Mouse (Mus musculus): ENCODE results near the gene Ucma. TPM values are rescaled to one million over a fixed set of nuclear protein-coding genes. Genes with fewer than 3 reads are reported as not detected.

Ucma gene
- polyA plus RNA-seq, 1 experiment from 2014 or later = not detected

DNA sequence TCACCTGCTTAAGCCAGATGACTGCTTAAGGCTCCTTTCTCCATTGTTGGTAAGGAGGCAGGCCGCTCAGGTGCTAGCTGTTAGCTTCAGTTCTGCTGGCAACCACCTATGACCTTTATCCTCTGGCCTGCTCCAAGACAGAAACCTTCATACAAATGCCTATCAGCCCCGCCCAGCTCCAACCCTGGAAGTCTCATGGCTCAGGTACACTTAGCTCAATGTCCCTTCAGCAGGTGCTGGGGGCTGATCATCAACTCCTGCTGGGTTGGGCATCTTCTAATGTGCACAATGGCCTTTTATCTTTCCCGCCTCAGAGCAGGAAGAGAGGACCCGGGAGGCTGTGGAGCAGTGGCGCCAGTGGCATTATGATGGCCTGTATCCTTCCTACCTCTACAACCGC lies 9.1 kb downstream of the Ucma start:
- no peak for DNase-seq (ENCODE audit: low spot score)
- WGBS = 80% methylated on average over 6 of the region's 6 CpGs
- Histone ChIP-seq H3K27ac (no peak overlapping the region), H3K9me3 (no peaks in the 10 kb centered on the region), H3K4me1 (replicated peaks) (no peaks in the 10 kb centered on the region), H3K4me3 (no peak overlapping the region), H3K36me3 (peaks cover 5% of the 10 kb centered on the region), H3K27me3 (ENCODE audit: insufficient read depth, poor library complexity, severe bottlenecking) (no peaks in the 10 kb centered on the region)

DNA sequence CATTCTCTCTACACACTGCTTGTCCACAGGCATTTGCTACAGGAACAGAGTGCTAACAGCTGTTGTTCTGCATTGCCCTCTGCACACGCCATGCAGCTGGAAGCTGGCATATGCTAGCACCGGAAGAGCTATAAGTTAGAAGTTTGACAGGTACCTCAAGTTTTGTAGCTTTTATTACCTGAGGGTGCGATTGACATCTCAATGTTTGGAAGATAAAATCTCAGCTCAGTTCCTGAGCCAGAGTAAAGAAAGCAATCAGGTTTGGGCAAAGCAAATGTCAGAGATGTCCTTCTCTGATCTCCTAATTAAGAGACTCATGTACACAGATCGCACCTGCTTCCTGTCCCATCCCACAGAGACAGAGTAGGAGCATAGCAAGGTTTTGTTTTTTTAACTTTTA lies 10.9 kb downstream of the Ucma start:
- Histone ChIP-seq H3K4me1 (replicated peaks) (no peaks in the 10 kb centered on the region), H3K36me3 (peaks cover 21% of the 10 kb centered on the region), H3K27ac (no peak overlapping the region), H3K9me3 (no peaks in the 10 kb centered on the region), H3K4me3 (no peak overlapping the region), H3K27me3 (ENCODE audit: insufficient read depth, poor library complexity, severe bottlenecking) (no peaks in the 10 kb centered on the region)
- no peak for DNase-seq (ENCODE audit: low spot score)
- 92% methylated on average over 4 of the region's 4 CpGs for WGBS

DNA sequence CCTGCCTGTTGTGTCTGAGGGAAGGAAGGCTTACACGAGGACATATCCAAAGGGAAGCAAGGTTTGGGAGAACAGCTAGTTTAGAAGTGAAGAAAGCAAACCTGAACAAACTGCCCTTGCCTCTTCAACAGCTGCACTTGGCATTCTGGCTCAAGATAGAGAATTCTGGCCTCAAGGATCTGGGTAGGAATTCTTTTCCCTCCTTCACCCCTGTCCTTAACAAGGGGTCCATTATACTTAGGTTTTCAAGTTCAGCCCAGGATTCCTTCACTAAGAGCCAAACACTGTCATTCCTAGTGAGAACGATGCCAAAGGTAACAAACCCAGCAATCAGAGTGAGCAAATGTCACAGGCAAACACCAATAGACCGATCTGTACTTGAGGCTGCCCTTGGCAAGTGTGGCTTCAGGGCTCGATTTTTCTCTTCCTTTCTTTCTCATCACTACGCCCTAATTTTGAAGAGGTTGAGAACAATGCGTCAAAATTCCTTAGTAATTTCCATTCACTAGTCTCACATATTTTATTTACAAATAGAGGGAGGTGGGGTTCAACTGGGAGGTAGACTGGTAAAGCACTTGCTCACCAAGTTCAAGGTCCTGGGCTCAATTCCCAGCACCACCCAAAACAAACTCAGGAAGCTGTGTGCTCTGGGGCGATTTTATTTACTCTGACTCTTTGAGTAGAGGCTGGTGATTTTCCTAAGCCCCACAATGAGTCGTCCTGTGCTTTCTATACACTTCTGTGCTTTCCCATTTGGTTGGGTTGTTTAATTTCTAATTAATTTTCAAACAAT lies 11.7 kb downstream of the Ucma start:
- no peaks in the 10 kb centered on the region for H3K27me3 ChIP-seq (ENCODE audit: insufficient read depth, poor library complexity, severe bottlenecking)
- peaks cover 29% of the 10 kb centered on the region for H3K36me3 ChIP-seq
- H3K4me1 ChIP-seq (replicated peaks) = no peaks in the 10 kb centered on the region
- no peak overlapping the region for H3K4me3 ChIP-seq
- H3K9me3 ChIP-seq = no peaks in the 10 kb centered on the region
- H3K27ac ChIP-seq = no peak overlapping the region
- 86% methylated on average over 8 of the region's 8 CpGs for WGBS
- no peak for DNase-seq (ENCODE audit: low spot score)

DNA sequence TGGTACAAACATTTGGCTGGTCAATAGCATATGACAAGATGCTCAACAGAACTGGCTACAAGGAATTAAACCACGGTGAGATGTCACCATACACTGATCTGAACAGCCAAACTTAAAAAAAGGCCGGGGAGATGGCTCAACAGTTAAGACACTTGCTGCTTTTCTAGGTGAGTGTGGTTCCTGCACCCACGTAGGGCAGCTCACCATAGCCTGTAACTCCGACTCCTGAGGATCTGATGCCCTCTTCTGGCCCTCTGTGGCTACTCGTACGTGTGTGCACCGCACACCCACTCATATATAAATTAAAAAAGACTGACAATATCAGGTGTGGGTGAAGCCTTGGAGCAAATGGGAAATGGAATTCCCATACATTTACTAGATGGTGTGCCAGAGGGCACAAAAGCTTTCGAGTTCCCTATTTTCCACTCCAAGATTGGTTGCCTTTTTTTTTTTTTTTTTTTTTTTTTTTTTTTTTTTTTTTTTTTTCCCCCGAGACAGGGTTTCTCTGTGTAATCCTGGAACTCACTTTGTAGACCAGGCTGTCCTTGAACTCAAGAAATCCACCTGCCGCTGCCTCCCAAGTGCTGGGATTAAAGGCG lies 13.0 kb downstream of the Ucma start:
- Histone ChIP-seq H3K36me3 (peaks cover 43% of the 10 kb centered on the region), H3K27me3 (ENCODE audit: insufficient read depth, poor library complexity, severe bottlenecking) (no peaks in the 10 kb centered on the region), H3K4me3 (no peak overlapping the region), H3K9me3 (no peaks in the 10 kb centered on the region), H3K27ac (no peak overlapping the region), H3K4me1 (replicated peaks) (no peaks in the 10 kb centered on the region)
- WGBS = 78% methylated on average over 11 of the region's 11 CpGs
- DNase-seq (ENCODE audit: low spot score) = no peak

DNA sequence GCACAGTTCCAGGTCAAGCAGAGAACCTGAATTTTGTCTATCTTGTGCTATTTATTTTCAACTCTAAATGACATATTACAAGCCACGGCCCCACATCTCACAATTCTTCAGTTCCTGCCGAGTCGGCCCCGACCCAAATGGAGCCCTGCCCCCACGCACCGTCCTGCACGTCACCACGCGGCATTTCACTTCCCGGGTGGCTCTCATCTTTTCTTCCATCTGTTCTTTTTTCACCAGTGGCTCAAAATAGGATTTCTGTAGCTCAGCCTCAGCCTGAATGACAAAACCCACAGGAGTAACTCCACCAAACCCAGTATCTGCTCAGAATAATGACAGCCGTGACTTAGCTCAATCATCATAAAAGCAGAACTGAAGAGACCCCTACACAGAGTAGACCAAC lies 17.7 kb downstream of the Ucma start:
- Histone ChIP-seq H3K4me1 (replicated peaks) (no peaks in the 10 kb centered on the region), H3K4me3 (no peak overlapping the region), H3K36me3 (peaks cover 88% of the 10 kb centered on the region), H3K27me3 (ENCODE audit: insufficient read depth, poor library complexity, severe bottlenecking) (no peaks in the 10 kb centered on the region), H3K27ac (no peak overlapping the region), H3K9me3 (no peaks in the 10 kb centered on the region)
- WGBS = 94% methylated on average over 11 of the region's 11 CpGs
- no peak for DNase-seq (ENCODE audit: low spot score)

DNA sequence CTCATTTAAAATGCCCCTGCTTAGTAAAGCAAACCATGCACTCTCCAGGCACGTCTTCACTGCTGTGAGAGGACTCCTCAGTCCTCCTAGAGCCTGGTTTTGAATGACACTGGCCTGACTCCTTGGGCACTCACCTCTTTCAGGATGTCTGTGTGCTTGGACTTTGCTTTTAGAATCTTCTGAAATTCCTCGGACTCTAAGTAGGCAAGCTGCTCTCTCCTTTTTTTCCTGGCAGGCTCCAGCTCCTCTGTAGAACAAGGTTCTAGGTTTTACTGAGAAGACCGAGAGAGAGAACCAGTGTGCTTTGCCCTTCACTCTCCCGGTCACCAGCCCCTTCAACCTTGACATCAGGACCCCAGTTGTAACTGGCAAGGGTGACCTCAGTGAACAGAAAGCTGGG lies 18.5 kb downstream of the Ucma start:
- H3K4me3 ChIP-seq = no peak overlapping the region
- no peaks in the 10 kb centered on the region for H3K4me1 ChIP-seq (replicated peaks)
- no peak for DNase-seq (ENCODE audit: low spot score)
- 93% methylated on average over 4 of the region's 4 CpGs for WGBS
- H3K27me3 ChIP-seq (ENCODE audit: insufficient read depth, poor library complexity, severe bottlenecking) = no peaks in the 10 kb centered on the region
- H3K36me3 ChIP-seq = peaks cover 96% of the 10 kb centered on the region
- H3K9me3 ChIP-seq = no peaks in the 10 kb centered on the region
- no peak overlapping the region for H3K27ac ChIP-seq

DNA sequence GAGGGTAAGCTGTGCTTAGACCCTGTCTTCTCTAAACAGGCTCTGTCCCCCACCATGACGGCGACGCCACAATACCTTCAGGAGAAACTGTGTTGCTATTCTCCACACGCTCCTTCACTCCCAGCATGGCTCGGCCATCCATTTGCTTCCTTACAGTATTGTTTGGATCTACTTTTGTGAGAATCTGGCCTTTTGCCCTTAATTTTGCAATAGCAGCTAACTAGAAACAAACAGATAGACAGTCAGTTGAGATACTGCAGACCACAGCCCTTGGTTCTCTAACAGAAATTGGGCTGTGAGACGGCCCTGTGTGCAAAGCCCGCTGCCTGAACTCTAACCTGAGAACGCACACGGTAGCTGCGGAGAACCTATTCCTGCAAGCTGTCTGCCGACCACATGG lies 19.7 kb downstream of the Ucma start:
- Histone ChIP-seq H3K27ac (no peak overlapping the region), H3K9me3 (no peaks in the 10 kb centered on the region), H3K36me3 (peaks cover 97% of the 10 kb centered on the region), H3K4me1 (replicated peaks) (no peaks in the 10 kb centered on the region), H3K4me3 (no peak overlapping the region), H3K27me3 (ENCODE audit: insufficient read depth, poor library complexity, severe bottlenecking) (no peaks in the 10 kb centered on the region)
- DNase-seq (ENCODE audit: low spot score) = no peak
- 94% methylated on average over 11 of the region's 11 CpGs for whole genome bisulfite sequencing

DNA sequence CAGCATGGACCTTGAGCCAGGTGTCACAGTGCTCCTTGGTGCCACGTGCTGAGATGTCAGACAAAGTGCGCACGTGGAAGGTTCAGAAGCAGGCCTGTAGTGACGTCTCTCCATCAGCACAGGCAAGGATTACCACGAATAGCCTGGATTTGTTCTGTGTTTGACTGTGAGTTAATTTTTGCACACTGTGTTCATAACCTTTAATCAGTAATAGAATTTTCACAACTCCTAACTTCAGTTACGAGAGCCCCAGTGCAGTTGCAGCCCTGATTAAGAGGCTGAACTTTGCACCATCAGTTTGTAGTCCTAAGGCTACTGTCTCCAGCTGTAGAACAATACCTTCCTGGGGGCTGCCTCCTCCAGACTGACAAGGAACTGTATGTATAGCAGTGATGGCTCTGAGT lies 20.5 kb downstream of the Ucma start:
- Histone ChIP-seq H3K4me1 (replicated peaks) (no peaks in the 10 kb centered on the region), H3K36me3 (peaks cover 97% of the 10 kb centered on the region)
- 95% methylated on average over 6 of the region's 6 CpGs for WGBS

DNA sequence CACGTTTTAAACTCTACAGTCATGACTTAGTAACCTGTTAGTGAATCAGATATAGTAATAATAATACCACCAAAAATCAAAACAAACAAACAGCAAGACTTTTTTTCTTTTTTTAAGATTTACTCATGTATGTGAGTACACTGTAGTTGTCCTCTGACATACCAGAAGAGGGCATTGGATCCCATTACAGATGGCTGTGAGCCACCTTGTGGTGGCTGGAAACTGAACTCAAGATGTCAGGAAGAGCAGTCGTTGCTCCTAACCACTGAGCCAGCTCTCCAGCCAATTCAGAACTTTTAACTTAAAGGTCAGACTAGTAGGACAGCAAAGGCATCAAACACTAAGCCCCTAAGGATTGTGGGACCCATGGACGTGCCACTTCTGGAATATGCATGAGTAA lies 23.0 kb downstream of the Ucma start:
- Histone ChIP-seq H3K27ac (no peak overlapping the region), H3K9me3 (no peaks in the 10 kb centered on the region), H3K27me3 (ENCODE audit: insufficient read depth, poor library complexity, severe bottlenecking) (no peaks in the 10 kb centered on the region), H3K36me3 (peaks cover 98% of the 10 kb centered on the region), H3K4me3 (no peak overlapping the region), H3K4me1 (replicated peaks) (no peaks in the 10 kb centered on the region)
- WGBS = 83% methylated on average over 3 of the region's 3 CpGs
- no peak for DNase-seq (ENCODE audit: low spot score)

More for the DNA sequence above, 20.5 kb downstream of the Ucma start:
- Histone ChIP-seq H3K27me3 (ENCODE audit: insufficient read depth, poor library complexity, severe bottlenecking) (no peaks in the 10 kb centered on the region), H3K27ac (no peak overlapping the region), H3K4me3 (no peak overlapping the region), H3K9me3 (no peaks in the 10 kb centered on the region)
- DNase-seq (ENCODE audit: low spot score) = no peak

DNA sequence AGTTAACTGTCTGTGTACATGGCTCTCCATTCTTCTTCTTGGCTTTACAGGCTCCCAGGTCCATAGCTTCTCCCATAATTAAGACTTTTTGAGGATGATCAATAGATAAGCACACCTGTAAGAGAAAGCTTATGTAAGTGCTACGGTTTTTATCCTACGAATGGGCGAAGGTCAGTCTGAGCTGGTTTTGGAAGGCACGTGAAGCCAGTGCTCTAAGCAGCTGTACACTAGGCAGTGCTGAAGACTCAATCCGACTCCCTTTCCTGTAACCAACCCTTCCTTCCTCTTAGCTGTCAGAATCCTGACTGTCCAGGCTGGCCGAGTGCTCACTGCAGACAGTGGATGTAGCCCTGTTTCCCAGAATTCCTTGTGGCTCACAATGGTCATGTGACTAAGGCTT lies 25.3 kb downstream of the Ucma start:
- H3K9me3 ChIP-seq = no peaks in the 10 kb centered on the region
- 93% methylated on average over 6 of the region's 6 CpGs for WGBS
- no peak overlapping the region for H3K27ac ChIP-seq
- peaks cover 97% of the 10 kb centered on the region for H3K36me3 ChIP-seq
- no peak overlapping the region for H3K4me3 ChIP-seq
- H3K4me1 ChIP-seq (replicated peaks) = no peaks in the 10 kb centered on the region
- no peak for DNase-seq (ENCODE audit: low spot score)
- H3K27me3 ChIP-seq (ENCODE audit: insufficient read depth, poor library complexity, severe bottlenecking) = no peaks in the 10 kb centered on the region

DNA sequence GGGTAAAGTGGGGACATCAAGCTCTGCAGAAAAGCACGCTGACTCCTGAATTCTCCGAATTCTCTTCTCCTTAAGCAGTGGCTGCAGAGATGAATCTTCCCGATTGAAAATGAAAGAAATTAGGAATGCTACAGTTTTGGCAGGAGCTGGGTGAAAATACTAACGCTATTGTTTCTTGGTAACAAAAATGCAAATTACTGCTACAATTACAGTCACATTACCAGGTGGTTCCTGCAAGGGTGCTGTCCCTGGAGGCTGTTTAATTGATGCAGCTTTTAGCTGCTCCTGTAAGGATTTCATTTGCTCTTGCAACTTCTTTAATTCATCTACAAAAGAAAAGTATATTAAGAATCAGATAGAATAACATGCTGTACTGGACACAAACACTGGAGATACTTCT lies 31.2 kb downstream of the Ucma start:
- WGBS = 96% methylated on average over 4 of the region's 4 CpGs
- Histone ChIP-seq H3K36me3 (peaks cover 84% of the 10 kb centered on the region), H3K9me3 (no peaks in the 10 kb centered on the region), H3K4me1 (replicated peaks) (peaks cover 8% of the 10 kb centered on the region), H3K27me3 (ENCODE audit: insufficient read depth, poor library complexity, severe bottlenecking) (no peaks in the 10 kb centered on the region), H3K27ac (no peak overlapping the region), H3K4me3 (no peak overlapping the region)
- no peak for DNase-seq (ENCODE audit: low spot score)

DNA sequence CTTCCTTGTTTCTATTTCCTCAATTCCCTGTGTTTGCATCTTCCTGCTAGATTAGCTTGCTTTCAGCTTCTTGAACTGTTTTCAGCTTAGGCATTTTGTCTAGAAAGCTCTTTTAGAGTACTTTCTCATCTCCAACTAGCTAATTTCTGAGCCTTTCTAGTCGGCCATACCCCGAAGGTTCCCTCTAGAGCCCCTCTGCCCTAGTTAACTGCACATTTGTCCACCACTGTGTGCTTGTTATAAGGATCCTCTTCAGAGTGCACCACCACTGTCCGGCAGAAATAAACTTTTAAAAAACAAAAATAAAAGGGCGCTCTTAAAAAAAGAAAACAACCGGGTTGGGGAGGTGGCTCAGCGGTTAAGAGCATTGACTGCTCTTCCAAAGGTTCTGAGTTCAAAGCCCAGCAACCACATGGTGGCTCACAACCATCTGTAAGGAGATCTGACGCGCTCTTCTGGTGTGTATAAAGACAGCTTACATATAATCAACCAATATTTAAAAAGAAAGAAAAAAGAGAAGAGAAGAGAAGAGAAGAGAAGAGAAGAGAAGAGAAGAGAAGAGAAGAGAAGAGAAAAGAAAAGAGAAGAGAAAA lies 36.1 kb downstream of the Ucma start:
- Histone ChIP-seq H3K27ac (peak overlapping the region; percentile 89), H3K4me3 (peak overlapping the region; percentile 84), H3K27me3 (ENCODE audit: insufficient read depth, poor library complexity, severe bottlenecking) (no peaks in the 10 kb centered on the region), H3K4me1 (replicated peaks) (peaks cover 8% of the 10 kb centered on the region), H3K9me3 (no peaks in the 10 kb centered on the region), H3K36me3 (peaks cover 36% of the 10 kb centered on the region)
- WGBS = 17% methylated on average over 8 of the region's 8 CpGs
- no peak for DNase-seq (ENCODE audit: low spot score)

Data from hindbrain, embryonic 10.5 days (tissue).